Mouse (Mus musculus) erythroid progenitor cell, adult 5-6 weeks (primary cell): Measurements from ENCODE around the gene Rpl3l. TPM values are rescaled to one million over a fixed set of nuclear protein-coding genes. Genes with fewer than 3 reads are reported as not detected.

Source experiments
- ATAC-seq: replicated peaks from 2 replicates; pipeline ENCODE4 v1.8.0; 2016; ENCODE audit warnings: moderate number of reproducible peaks, mild to moderate bottlenecking, moderate TSS enrichment, inconsistent platforms; ENCODE audit not compliant: poor library complexity, low FRiP score, severe bottlenecking
- total RNA-seq, 2 experiments: library from RNA; stranded (forward) in 1 of 2; stranded (reverse) in 1 of 2; fragments of 150-400 nt in 1 of 2; fragments of 186-747, 209-891 nt in 1 of 2; gene quantifications; 2 replicates each; pipeline versions ENCODE4 v1.2.3 to v1.2.4; 2015 to 2017; ENCODE audit warnings: low replicate concordance in 2 of 2

The Rpl3l gene
- total RNA-seq, 2 experiments from 2014 or later, result not detected

DNA sequence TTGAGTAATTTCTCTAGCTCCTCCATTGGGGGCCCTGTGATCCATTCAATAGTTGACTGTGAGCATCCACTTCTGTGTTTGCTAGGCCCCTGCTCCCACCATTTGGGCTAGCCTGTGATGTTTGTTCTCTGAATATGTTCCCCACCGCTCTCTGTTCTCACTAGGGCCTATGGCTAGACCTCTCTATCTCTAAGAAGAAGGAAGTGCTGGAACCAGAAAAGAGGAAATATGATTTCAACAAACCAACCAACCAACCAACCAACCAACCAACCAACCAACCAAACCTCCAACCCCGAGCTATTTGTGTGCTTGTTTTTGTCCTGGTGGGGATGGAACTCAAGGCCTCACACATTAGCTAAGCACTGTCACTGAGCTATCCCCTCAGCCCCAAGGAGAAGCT, 53.2 kb downstream of the Rpl3l start:
- no peak for ATAC-seq

Other genes starting within 250 kb of the Rpl3l start
- gene Mlst8, start 248.7 kb upstream of the Rpl3l start, total RNA-seq (2015; ENCODE audit: low replicate concordance), result 6.5 and 27.7 TPM in 2 replicates
- gene Mlst8, start 248.7 kb upstream of the Rpl3l start, total RNA-seq (2017; ENCODE audit: low replicate concordance), result 16.8 and 20.5 TPM in 2 replicates
- not detected in 2 replicates for gene Caskin1, start 239.2 kb upstream of the Rpl3l start, total RNA-seq (2015; ENCODE audit: low replicate concordance)
- gene Caskin1, start 239.2 kb upstream of the Rpl3l start, total RNA-seq (2017; ENCODE audit: low replicate concordance), result not detected in 2 replicates
- gene Traf7, start 199.9 kb upstream of the Rpl3l start, total RNA-seq (2015; ENCODE audit: low replicate concordance), result 49.0 and 54.1 TPM in 2 replicates
- gene Traf7, start 199.9 kb upstream of the Rpl3l start, total RNA-seq (2017; ENCODE audit: low replicate concordance), result 73.9 and 83.1 TPM in 2 replicates
- gene Rab26, start 193.6 kb upstream of the Rpl3l start, total RNA-seq (2015; ENCODE audit: low replicate concordance), result 1.1 TPM in 1 of 2 replicates, not detected in the other
- not detected in 2 replicates for gene Rab26, start 193.6 kb upstream of the Rpl3l start, total RNA-seq (2017; ENCODE audit: low replicate concordance)
- gene Pkd1, start 178.0 kb upstream of the Rpl3l start, total RNA-seq (2015; ENCODE audit: low replicate concordance), result 11.3 and 11.9 TPM in 2 replicates
- gene Pkd1, start 178.0 kb upstream of the Rpl3l start, total RNA-seq (2017; ENCODE audit: low replicate concordance), result 11.7 and 22.5 TPM in 2 replicates
- gene Tsc2, start 95.2 kb upstream of the Rpl3l start, total RNA-seq (2015; ENCODE audit: low replicate concordance), result 49.0 and 56.6 TPM in 2 replicates
- gene Tsc2, start 95.2 kb upstream of the Rpl3l start, total RNA-seq (2017; ENCODE audit: low replicate concordance), result 13.5 and 28.4 TPM in 2 replicates
- gene Nthl1, start 95.1 kb upstream of the Rpl3l start, total RNA-seq (2015; ENCODE audit: low replicate concordance), result not detected in 2 replicates
- 0.39 and 1.1 TPM in 2 replicates for gene Nthl1, start 95.1 kb upstream of the Rpl3l start, total RNA-seq (2017; ENCODE audit: low replicate concordance)
- gene Slc9a3r2, start 77.5 kb upstream of the Rpl3l start, total RNA-seq (2015; ENCODE audit: low replicate concordance), result 0.84 TPM in 1 of 2 replicates, not detected in the other
- gene Slc9a3r2, start 77.5 kb upstream of the Rpl3l start, total RNA-seq (2017; ENCODE audit: low replicate concordance), result not detected in 2 replicates
- gene Npw, start 69.4 kb upstream of the Rpl3l start, total RNA-seq (2015; ENCODE audit: low replicate concordance), result not detected in 2 replicates
- gene Npw, start 69.4 kb upstream of the Rpl3l start, total RNA-seq (2017; ENCODE audit: low replicate concordance), result not detected in 2 replicates
- 13.4 and 18.4 TPM in 2 replicates for gene Zfp598, start 58.1 kb upstream of the Rpl3l start, total RNA-seq (2015; ENCODE audit: low replicate concordance)
- gene Zfp598, start 58.1 kb upstream of the Rpl3l start, total RNA-seq (2017; ENCODE audit: low replicate concordance), result 9.2 and 12.0 TPM in 2 replicates
- not detected in 2 replicates for gene Syngr3, start 37.9 kb upstream of the Rpl3l start, total RNA-seq (2015; ENCODE audit: low replicate concordance)
- gene Syngr3, start 37.9 kb upstream of the Rpl3l start, total RNA-seq (2017; ENCODE audit: low replicate concordance), result not detected in 2 replicates
- gene Gfer, start 31.7 kb upstream of the Rpl3l start, total RNA-seq (2015; ENCODE audit: low replicate concordance), result 9.6 and 15.9 TPM in 2 replicates
- 14.0 and 15.7 TPM in 2 replicates for gene Gfer, start 31.7 kb upstream of the Rpl3l start, total RNA-seq (2017; ENCODE audit: low replicate concordance)
- not detected in 2 replicates for gene Noxo1, start 31.6 kb upstream of the Rpl3l start, total RNA-seq (2015; ENCODE audit: low replicate concordance)
- not detected in 2 replicates for gene Noxo1, start 31.6 kb upstream of the Rpl3l start, total RNA-seq (2017; ENCODE audit: low replicate concordance)
- 5.8 and 10.1 TPM in 2 replicates for gene Tbl3, start 20.2 kb upstream of the Rpl3l start, total RNA-seq (2015; ENCODE audit: low replicate concordance)
- gene Tbl3, start 20.2 kb upstream of the Rpl3l start, total RNA-seq (2017; ENCODE audit: low replicate concordance), result 4.8 and 9.0 TPM in 2 replicates
- gene Rnf151, start 9.8 kb upstream of the Rpl3l start, total RNA-seq (2015; ENCODE audit: low replicate concordance), result not detected in 2 replicates
- gene Rnf151, start 9.8 kb upstream of the Rpl3l start, total RNA-seq (2017; ENCODE audit: low replicate concordance), result not detected in 2 replicates
- 1,299 and 1,601 TPM in 2 replicates for gene Rps2, start 9.7 kb upstream of the Rpl3l start, total RNA-seq (2015; ENCODE audit: low replicate concordance)
- 315 and 526 TPM in 2 replicates for gene Rps2, start 9.7 kb upstream of the Rpl3l start, total RNA-seq (2017; ENCODE audit: low replicate concordance)
- 178 and 200 TPM in 2 replicates for gene Ndufb10, start 3.3 kb upstream of the Rpl3l start, total RNA-seq (2015; ENCODE audit: low replicate concordance)
- gene Ndufb10, start 3.3 kb upstream of the Rpl3l start, total RNA-seq (2017; ENCODE audit: low replicate concordance), result 84.0 and 122 TPM in 2 replicates
- gene Msrb1, start 8.8 kb downstream of the Rpl3l start, total RNA-seq (2015; ENCODE audit: low replicate concordance), result 108 and 112 TPM in 2 replicates
- 29.5 and 61.6 TPM in 2 replicates for gene Msrb1, start 8.8 kb downstream of the Rpl3l start, total RNA-seq (2017; ENCODE audit: low replicate concordance)
- not detected in 2 replicates for gene Hs3st6, start 25.2 kb downstream of the Rpl3l start, total RNA-seq (2015; ENCODE audit: low replicate concordance)
- gene Hs3st6, start 25.2 kb downstream of the Rpl3l start, total RNA-seq (2017; ENCODE audit: low replicate concordance), result not detected in 2 replicates
- not detected in 2 replicates for gene Meiob, start 76.5 kb downstream of the Rpl3l start, total RNA-seq (2015; ENCODE audit: low replicate concordance)
- gene Meiob, start 76.5 kb downstream of the Rpl3l start, total RNA-seq (2017; ENCODE audit: low replicate concordance), result not detected in 2 replicates
- gene Hagh, start 112.3 kb downstream of the Rpl3l start, total RNA-seq (2015; ENCODE audit: low replicate concordance), result 350 and 357 TPM in 2 replicates
- gene Hagh, start 112.3 kb downstream of the Rpl3l start, total RNA-seq (2017; ENCODE audit: low replicate concordance), result 157 and 279 TPM in 2 replicates
- gene Fahd1, start 122.5 kb downstream of the Rpl3l start, total RNA-seq (2015; ENCODE audit: low replicate concordance), result 50.5 and 87.6 TPM in 2 replicates
- gene Fahd1, start 122.5 kb downstream of the Rpl3l start, total RNA-seq (2017; ENCODE audit: low replicate concordance), result 73.2 and 83.4 TPM in 2 replicates
- gene Igfals, start 138.2 kb downstream of the Rpl3l start, total RNA-seq (2015; ENCODE audit: low replicate concordance), result 0.84 TPM in 1 of 2 replicates, not detected in the other
- gene Igfals, start 138.2 kb downstream of the Rpl3l start, total RNA-seq (2017; ENCODE audit: low replicate concordance), result not detected in 2 replicates
- 31.9 and 50.8 TPM in 2 replicates for gene Nubp2, start 158.5 kb downstream of the Rpl3l start, total RNA-seq (2015; ENCODE audit: low replicate concordance)
- gene Nubp2, start 158.5 kb downstream of the Rpl3l start, total RNA-seq (2017; ENCODE audit: low replicate concordance), result 35.0 and 44.1 TPM in 2 replicates
- 84.0 and 90.5 TPM in 2 replicates for gene Spsb3, start 158.8 kb downstream of the Rpl3l start, total RNA-seq (2015; ENCODE audit: low replicate concordance)
- 47.5 and 65.7 TPM in 2 replicates for gene Spsb3, start 158.8 kb downstream of the Rpl3l start, total RNA-seq (2017; ENCODE audit: low replicate concordance)
- gene Eme2, start 167.3 kb downstream of the Rpl3l start, total RNA-seq (2015; ENCODE audit: low replicate concordance), result 6.3 and 14.4 TPM in 2 replicates
- 12.7 and 24.5 TPM in 2 replicates for gene Eme2, start 167.3 kb downstream of the Rpl3l start, total RNA-seq (2017; ENCODE audit: low replicate concordance)
- gene Mrps34, start 167.3 kb downstream of the Rpl3l start, total RNA-seq (2015; ENCODE audit: low replicate concordance), result 8.3 and 9.6 TPM in 2 replicates
- gene Mrps34, start 167.3 kb downstream of the Rpl3l start, total RNA-seq (2017; ENCODE audit: low replicate concordance), result 9.1 and 19.4 TPM in 2 replicates
- 151 and 169 TPM in 2 replicates for gene Nme3, start 168.7 kb downstream of the Rpl3l start, total RNA-seq (2015; ENCODE audit: low replicate concordance)
- 95.5 and 101 TPM in 2 replicates for gene Nme3, start 168.7 kb downstream of the Rpl3l start, total RNA-seq (2017; ENCODE audit: low replicate concordance)
- 132 and 177 TPM in 2 replicates for gene Mapk8ip3, start 209.2 kb downstream of the Rpl3l start, total RNA-seq (2015; ENCODE audit: low replicate concordance)
- 264 and 268 TPM in 2 replicates for gene Mapk8ip3, start 209.2 kb downstream of the Rpl3l start, total RNA-seq (2017; ENCODE audit: low replicate concordance)
- 33.2 and 39.0 TPM in 2 replicates for gene Jpt2, start 232.9 kb downstream of the Rpl3l start, total RNA-seq (2015; ENCODE audit: low replicate concordance)
- 21.4 and 25.6 TPM in 2 replicates for gene Jpt2, start 232.9 kb downstream of the Rpl3l start, total RNA-seq (2017; ENCODE audit: low replicate concordance)